8 mouse cellular contexts compared by ENCODE assay signal in genomic region chr6:84587471-84588101, GRCm38 (mm10). TPM values are rescaled to one million over a fixed set of nuclear protein-coding genes. Genes with fewer than 3 reads are reported as not detected.
DNase-seq lines count a peak whose midpoint lies in the region; ATAC-seq lines count a peak whose summit lies in the region.

No protein-coding gene starts in this region.

- H3K4me1 ChIP-seq in embryonic facial prominence, embryonic 13.5 days, result peaks cover 53% of the 10 kb centered on the region

- peaks cover 11% of the 10 kb centered on the region; the same call in 1 of the 2 replicates for H3K36me3 ChIP-seq in embryonic facial prominence, embryonic 13.5 days

- DNase-seq in layer of hippocampus, postnatal 10 days (ENCODE audit: low spot score in 2 of 2), result peak; percentile 11 to 27
- no peak for DNase-seq in layer of hippocampus, adult 9-11 months
- peak; percentile 64 to 66 for DNase-seq in heart, postnatal 10 days
- peak; percentile 60 to 85 for DNase-seq in kidney, postnatal 36 days
- peak; percentile 11 for DNase-seq in urinary bladder, postnatal 10 days (ENCODE audit: low spot score)
- DNase-seq in cerebellum, adult 11-12 months, result no peak

- intact Hi-C loops in heart, postnatal 10 days (cut with DNase I), result no loop called here

- WGBS in embryonic facial prominence, embryonic 13.5 days, result under 1% methylated on average over 51 of the region's 51 CpGs

- peak overlapping the region; percentile 95 for H3K9ac ChIP-seq in embryonic facial prominence, embryonic 13.5 days

- peak overlapping the region; percentile 95 for H3K27ac ChIP-seq in embryonic facial prominence, embryonic 13.5 days

- no peak for ATAC-seq in embryonic facial prominence, embryonic 13.5 days (ENCODE audit: insufficient number of reproducible peaks, insufficient read depth, low FRiP score, low TSS enrichment, low read depth)
- 0 out of 2 replicates have a peak, but pooled peaks have one; percentile 12 for ATAC-seq in megakaryocyte progenitor cell, adult 5-6 weeks (replicated peaks; ENCODE audit: poor library complexity)

- H3K27me3 ChIP-seq in embryonic facial prominence, embryonic 13.5 days, result peaks cover 60% of the 10 kb centered on the region

- peak overlapping the region; percentile 86 for H3K4me2 ChIP-seq in embryonic facial prominence, embryonic 13.5 days

- H3K4me3 ChIP-seq in embryonic facial prominence, embryonic 13.5 days, result peak overlapping the region; percentile 72

- H3K9me3 ChIP-seq in embryonic facial prominence, embryonic 13.5 days, result no peaks in the 10 kb centered on the region

RNA-seq across cellular contexts. Expression of gene Cyp26b1, which starts 6.1 kb away (rescaled TPM):
- 10 to 100 TPM; 30.9 to 31.0 TPM for total RNA-seq in layer of hippocampus, postnatal 10 days (2021)
- polyA plus RNA-seq in embryonic facial prominence, embryonic 13.5 days (2015; fragmentation: Nextera tagmentation; extraction: Ambion mirVana), result 38.0 and 38.9 TPM in 2 replicates
- 1 to 10 TPM; 1.8 to 2.0 TPM for total RNA-seq in heart, postnatal 10 days (2021)
- total RNA-seq in megakaryocyte progenitor cell, adult 5-6 weeks (2015), result not detected in 2 replicates
- not detected in 2 replicates for total RNA-seq in megakaryocyte progenitor cell, adult 5-6 weeks (2017)

Comparison
In these comparisons a context has a peak if more than half of its experiments do, and no peak if none do; other contexts are left out.
1. DNase-seq: peak in layer of hippocampus, postnatal 10 days (2 of 2), heart, postnatal 10 days (2 of 2), kidney, postnatal 36 days (2 of 2) and urinary bladder, postnatal 10 days (single experiment); none in layer of hippocampus, adult 9-11 months (single experiment) and cerebellum, adult 11-12 months (single experiment).
2. RNA of gene Cyp26b1, which starts 6.1 kb away (total RNA-seq): 30.9 to 31.0 TPM in layer of hippocampus, postnatal 10 days; 1.8 to 2.0 TPM in heart, postnatal 10 days and not detected in megakaryocyte progenitor cell, adult 5-6 weeks; every median in the first group is over 10 times any median in the second.